Mouse (Mus musculus): ENCODE results near the gene Col25a1. TPM values are rescaled to one million over a fixed set of nuclear protein-coding genes. Genes with fewer than 3 reads are reported as not detected.

Gene Col25a1
- polyA plus RNA-seq, 1 experiment from 2014 or later = 3.0 TPM

DNA sequence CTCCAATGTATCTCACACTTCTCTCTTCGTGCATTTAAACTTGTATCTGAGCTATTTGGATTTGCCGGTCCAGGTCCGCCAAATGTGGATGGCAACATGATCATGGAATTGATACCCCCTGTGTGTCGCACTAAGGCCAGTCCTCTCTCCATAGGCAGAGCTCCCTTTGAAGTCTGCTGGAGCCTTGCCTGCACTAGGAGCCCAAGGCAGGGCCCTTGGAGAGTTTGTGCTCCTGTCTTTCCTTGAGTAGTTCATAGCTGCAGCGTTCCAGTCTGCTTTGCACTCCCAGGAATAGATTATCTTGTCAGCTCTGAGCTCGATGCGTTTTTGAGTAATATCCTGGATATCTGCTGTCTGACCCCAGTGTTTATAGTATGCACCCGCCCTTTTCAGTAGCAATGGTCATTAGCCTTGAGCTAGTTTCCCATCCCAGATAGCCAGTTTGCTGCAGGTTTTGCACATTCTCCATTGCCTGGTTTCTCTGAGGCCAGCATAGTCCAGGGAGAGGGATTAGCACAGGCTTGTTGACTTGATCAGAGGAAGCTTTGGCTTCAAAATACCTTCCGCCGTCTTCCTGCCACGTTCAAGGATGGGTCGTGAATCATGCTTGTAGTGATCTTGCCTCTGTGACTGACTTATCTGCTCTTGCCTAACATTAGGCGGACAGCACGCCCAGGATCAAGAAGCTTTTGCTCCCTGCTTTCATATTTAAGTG lies 258.1 kb downstream of the Col25a1 start:
- ATAC-seq (replicated peaks; ENCODE audit: insufficient number of reproducible peaks, low FRiP score, low TSS enrichment) = no peak
- Histone ChIP-seq H3K4me1 (ENCODE audit: control insufficient read depth, insufficient read depth, low read length) (no peaks in the 10 kb centered on the region; the same call in 1 of the 2 replicates), H3K27me3 (ENCODE audit: control insufficient read depth, insufficient read depth, low read length) (no peaks in the 10 kb centered on the region), H3K36me3 (ENCODE audit: control insufficient read depth, insufficient read depth, low read length) (no peaks in the 10 kb centered on the region), H3K4me2 (no peak overlapping the region; the same call in 1 of the 2 replicates), H3K27ac (ENCODE audit: low read depth, low read length) (peak overlapping the region; percentile 24; the same call in 1 of the 2 replicates), H3K9ac (ENCODE audit: low read depth, low read length) (no peak overlapping the region), H3K9me3 (replicated peaks; ENCODE audit: control insufficient read depth, low read length) (no peaks in the 10 kb centered on the region), H3K4me3 (ENCODE audit: low read depth, low read length) (no peak overlapping the region)
- WGBS (ENCODE audit: insufficient replicate concordance) = 47% methylated on average over 14 of the region's 14 CpGs

DNA sequence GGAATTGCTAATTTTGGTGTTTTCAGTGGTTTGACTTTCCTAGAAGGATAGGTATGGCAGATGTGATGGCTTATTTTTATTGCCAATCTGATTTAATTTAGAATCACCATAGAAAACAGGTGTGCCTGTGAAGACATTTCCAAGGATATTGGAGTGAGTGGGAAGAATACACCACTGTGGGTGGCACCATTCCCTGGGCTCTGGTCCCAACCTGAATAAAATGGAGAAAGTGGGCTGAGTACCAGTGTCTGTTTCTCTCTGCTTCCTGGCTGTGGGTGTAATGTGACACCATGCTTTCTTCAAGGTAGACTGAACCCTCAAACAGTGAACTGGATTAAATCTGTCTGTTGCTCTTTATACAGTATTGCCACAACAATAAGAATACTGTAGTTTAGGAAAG lies 265.3 kb downstream of the Col25a1 start:
- Histone ChIP-seq H3K36me3 (ENCODE audit: control insufficient read depth, insufficient read depth, low read length) (no peaks in the 10 kb centered on the region), H3K9me3 (replicated peaks; ENCODE audit: control insufficient read depth, low read length) (no peaks in the 10 kb centered on the region), H3K4me2 (no peak overlapping the region), H3K27me3 (ENCODE audit: control insufficient read depth, insufficient read depth, low read length) (no peaks in the 10 kb centered on the region), H3K27ac (ENCODE audit: low read depth, low read length) (no peak overlapping the region), H3K4me1 (ENCODE audit: control insufficient read depth, insufficient read depth, low read length) (no peaks in the 10 kb centered on the region), H3K4me3 (ENCODE audit: low read depth, low read length) (no peak overlapping the region), H3K9ac (ENCODE audit: low read depth, low read length) (no peak overlapping the region)
- ATAC-seq (replicated peaks; ENCODE audit: insufficient number of reproducible peaks, low FRiP score, low TSS enrichment) = no peak

- no peak for ATAC-seq (replicated peaks; ENCODE audit: insufficient number of reproducible peaks, low FRiP score, low TSS enrichment)
- Histone ChIP-seq H3K4me1 (ENCODE audit: control insufficient read depth, insufficient read depth, low read length) (no peaks in the 10 kb centered on the region), H3K36me3 (ENCODE audit: control insufficient read depth, insufficient read depth, low read length) (no peaks in the 10 kb centered on the region), H3K9me3 (replicated peaks; ENCODE audit: control insufficient read depth, low read length) (no peaks in the 10 kb centered on the region), H3K9ac (ENCODE audit: low read depth, low read length) (no peak overlapping the region), H3K4me2 (no peak overlapping the region), H3K4me3 (ENCODE audit: low read depth, low read length) (no peak overlapping the region), H3K27ac (ENCODE audit: low read depth, low read length) (no peak overlapping the region), H3K27me3 (ENCODE audit: control insufficient read depth, insufficient read depth, low read length) (no peaks in the 10 kb centered on the region)
- 82% methylated on average over 13 of the region's 13 CpGs for WGBS (ENCODE audit: insufficient replicate concordance)
These were observed 269.6 kb downstream of the Col25a1 start for GRCm38 (mm10) chr3:130400716-130401559.

DNA sequence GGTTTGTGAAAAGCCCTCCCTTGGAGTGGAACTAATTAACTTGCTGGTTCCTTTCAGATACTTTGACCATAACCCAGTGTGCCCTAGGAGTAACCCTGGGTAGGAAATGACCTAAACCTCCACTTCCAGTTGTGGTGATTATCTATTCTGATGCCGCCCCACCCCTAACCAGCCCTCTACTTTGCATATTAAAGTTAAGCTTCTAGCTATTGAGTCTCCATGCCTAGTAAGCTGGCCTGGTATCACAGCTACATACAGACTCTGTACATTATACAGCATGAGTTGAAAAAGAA lies 270.2 kb downstream of the Col25a1 start:
- Histone ChIP-seq H3K4me2 (no peak overlapping the region), H3K27ac (ENCODE audit: low read depth, low read length) (no peak overlapping the region), H3K9ac (ENCODE audit: low read depth, low read length) (no peak overlapping the region), H3K36me3 (ENCODE audit: control insufficient read depth, insufficient read depth, low read length) (no peaks in the 10 kb centered on the region), H3K4me1 (ENCODE audit: control insufficient read depth, insufficient read depth, low read length) (no peaks in the 10 kb centered on the region), H3K4me3 (ENCODE audit: low read depth, low read length) (no peak overlapping the region), H3K9me3 (replicated peaks; ENCODE audit: control insufficient read depth, low read length) (no peaks in the 10 kb centered on the region), H3K27me3 (ENCODE audit: control insufficient read depth, insufficient read depth, low read length) (no peaks in the 10 kb centered on the region)
- WGBS (ENCODE audit: insufficient replicate concordance) = 69% methylated on average over 1 of the region's 1 CpGs
- ATAC-seq (replicated peaks; ENCODE audit: insufficient number of reproducible peaks, low FRiP score, low TSS enrichment) = no peak

GRCm38 (mm10) chr3:130404525-130405409 lies 273.5 kb downstream of the Col25a1 start:
- H3K9ac ChIP-seq (ENCODE audit: low read depth, low read length) = no peak overlapping the region
- H3K9me3 ChIP-seq (replicated peaks; ENCODE audit: control insufficient read depth, low read length) = no peaks in the 10 kb centered on the region
- H3K4me3 ChIP-seq (ENCODE audit: low read depth, low read length) = no peak overlapping the region
- no peaks in the 10 kb centered on the region for H3K36me3 ChIP-seq (ENCODE audit: control insufficient read depth, insufficient read depth, low read length)
- 71% methylated on average over 8 of the region's 8 CpGs for WGBS (ENCODE audit: insufficient replicate concordance)
- no peaks in the 10 kb centered on the region for H3K27me3 ChIP-seq (ENCODE audit: control insufficient read depth, insufficient read depth, low read length)
- H3K4me1 ChIP-seq (ENCODE audit: control insufficient read depth, insufficient read depth, low read length) = no peaks in the 10 kb centered on the region; the same call in 1 of the 2 replicates
- H3K4me2 ChIP-seq = no peak overlapping the region
- no peak for ATAC-seq (replicated peaks; ENCODE audit: insufficient number of reproducible peaks, low FRiP score, low TSS enrichment)
- H3K27ac ChIP-seq (ENCODE audit: low read depth, low read length) = no peak overlapping the region

DNA sequence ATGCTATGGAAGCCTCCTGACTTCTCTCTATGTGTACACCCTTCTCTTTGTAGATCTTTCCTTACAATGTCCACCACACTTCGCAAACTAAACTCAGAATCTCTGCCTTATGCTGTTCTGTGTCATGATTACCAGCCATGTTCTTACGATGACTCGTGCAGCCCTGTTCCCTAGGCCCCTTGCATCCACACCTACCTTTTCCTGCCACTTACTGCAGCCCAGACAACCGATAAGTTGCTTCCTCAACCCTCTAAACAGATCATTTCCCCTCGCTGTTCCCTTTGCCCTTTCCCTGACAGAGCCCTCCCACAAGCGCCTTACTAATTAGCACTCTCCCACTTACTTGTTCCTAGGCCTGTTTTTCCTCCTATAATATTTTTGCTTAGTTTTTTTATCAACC lies 275.9 kb downstream of the Col25a1 start:
- WGBS (ENCODE audit: insufficient replicate concordance) = 42% methylated on average over 6 of the region's 6 CpGs
- no peaks in the 10 kb centered on the region for H3K9me3 ChIP-seq (replicated peaks; ENCODE audit: control insufficient read depth, low read length)
- no peak overlapping the region for H3K4me3 ChIP-seq (ENCODE audit: low read depth, low read length)
- H3K27me3 ChIP-seq (ENCODE audit: control insufficient read depth, insufficient read depth, low read length) = no peaks in the 10 kb centered on the region
- H3K4me2 ChIP-seq = no peak overlapping the region
- no peaks in the 10 kb centered on the region for H3K36me3 ChIP-seq (ENCODE audit: control insufficient read depth, insufficient read depth, low read length)
- H3K9ac ChIP-seq (ENCODE audit: low read depth, low read length) = no peak overlapping the region
- no peak for ATAC-seq (replicated peaks; ENCODE audit: insufficient number of reproducible peaks, low FRiP score, low TSS enrichment)
- no peak overlapping the region for H3K27ac ChIP-seq (ENCODE audit: low read depth, low read length)
- no peaks in the 10 kb centered on the region; the same call in 1 of the 2 replicates for H3K4me1 ChIP-seq (ENCODE audit: control insufficient read depth, insufficient read depth, low read length)

GRCm38 (mm10) chr3:130413239-130413638 lies 281.9 kb downstream of the Col25a1 start:
- Histone ChIP-seq H3K27me3 (ENCODE audit: control insufficient read depth, insufficient read depth, low read length) (no peaks in the 10 kb centered on the region), H3K9ac (ENCODE audit: low read depth, low read length) (no peak overlapping the region), H3K4me3 (ENCODE audit: low read depth, low read length) (no peak overlapping the region), H3K9me3 (replicated peaks; ENCODE audit: control insufficient read depth, low read length) (no peaks in the 10 kb centered on the region), H3K27ac (ENCODE audit: low read depth, low read length) (no peak overlapping the region), H3K4me2 (no peak overlapping the region), H3K36me3 (ENCODE audit: control insufficient read depth, insufficient read depth, low read length) (no peaks in the 10 kb centered on the region), H3K4me1 (ENCODE audit: control insufficient read depth, insufficient read depth, low read length) (0 out of 2 replicates have a peak, but pooled peaks cover 2% of the 10 kb centered on the region)
- no peak for ATAC-seq (replicated peaks; ENCODE audit: insufficient number of reproducible peaks, low FRiP score, low TSS enrichment)
- 36% methylated on average over 4 of the region's 4 CpGs for WGBS (ENCODE audit: insufficient replicate concordance)

DNA sequence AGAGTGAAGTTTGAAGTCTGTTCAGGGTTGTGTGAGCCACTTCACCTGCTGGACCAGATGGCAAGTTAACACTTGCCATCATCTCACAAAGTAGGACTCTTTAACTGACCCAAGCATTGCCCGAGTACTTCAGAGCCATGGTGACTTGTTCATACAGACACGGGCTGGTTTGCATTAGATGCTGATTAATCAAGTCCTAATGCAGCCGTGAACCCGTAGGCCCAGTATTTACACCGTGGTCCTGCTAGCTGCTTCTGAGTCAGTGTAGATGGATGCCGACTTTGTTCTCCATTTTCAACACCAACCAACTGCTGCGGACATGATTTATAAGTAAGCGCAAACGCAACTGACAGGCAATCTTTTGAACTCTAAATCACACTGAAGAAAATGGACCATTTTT lies 287.6 kb downstream of the Col25a1 start:
- Histone ChIP-seq H3K9ac (ENCODE audit: low read depth, low read length) (no peak overlapping the region), H3K36me3 (ENCODE audit: control insufficient read depth, insufficient read depth, low read length) (no peaks in the 10 kb centered on the region), H3K4me1 (ENCODE audit: control insufficient read depth, insufficient read depth, low read length) (no peaks in the 10 kb centered on the region), H3K27ac (ENCODE audit: low read depth, low read length) (no peak overlapping the region), H3K9me3 (replicated peaks; ENCODE audit: control insufficient read depth, low read length) (no peaks in the 10 kb centered on the region), H3K27me3 (ENCODE audit: control insufficient read depth, insufficient read depth, low read length) (no peaks in the 10 kb centered on the region), H3K4me2 (no peak overlapping the region), H3K4me3 (ENCODE audit: low read depth, low read length) (no peak overlapping the region)
- WGBS (ENCODE audit: insufficient replicate concordance) = 84% methylated on average over 9 of the region's 9 CpGs
- ATAC-seq (replicated peaks; ENCODE audit: insufficient number of reproducible peaks, low FRiP score, low TSS enrichment) = no peak
